Mouse (Mus musculus) small intestine, adult 2 months (tissue): ENCODE data around the gene Theg. TPM values are rescaled to one million over a fixed set of nuclear protein-coding genes. Genes with fewer than 3 reads are reported as not detected.

Source experiments
- H3K27ac ChIP-seq: fragments of 200-500 bp; 2 replicates; pipeline ENCODE4 v1.5.1; 2012; ENCODE audit warnings: low read depth, low read length, control low read depth, inconsistent platforms; ENCODE audit not compliant: insufficient read depth
- H3K27me3 ChIP-seq: fragments of 200-500 bp; 2 replicates; pipeline ENCODE4 v1.6.1; 2012; ENCODE audit warnings: mild to moderate bottlenecking, moderate library complexity, low read length, inconsistent platforms; ENCODE audit not compliant: control insufficient read depth, insufficient read depth
- H3K36me3 ChIP-seq: fragments of 200-500 bp; 2 replicates; pipeline ENCODE4 v1.6.1; 2012; ENCODE audit warnings: mild to moderate bottlenecking, low read length, control low read depth, inconsistent platforms; ENCODE audit not compliant: control insufficient read depth, insufficient read depth
- H3K4me1 ChIP-seq: fragments of 200-500 bp; 2 replicates; pipeline ENCODE4 v1.6.1; 2012; ENCODE audit warnings: low read length, inconsistent platforms, mixed read lengths; ENCODE audit not compliant: control insufficient read depth, insufficient read depth, insufficient read length
- H3K4me3 ChIP-seq: fragments of 200-500 bp; 2 replicates; pipeline ENCODE4 v1.5.1; 2012; ENCODE audit warnings: low read depth, mild to moderate bottlenecking, control low read depth, inconsistent platforms, low read length, moderate library complexity
- CTCF ChIP-seq: fragments of 200-500 bp; IDR thresholded peaks from 2 replicates; pipeline ENCODE4 v1.5.1; 2012; ENCODE audit warnings: low read depth, mild to moderate bottlenecking, control low read depth, inconsistent platforms, low read length, moderate library complexity, mixed read lengths; ENCODE audit not compliant: insufficient replicate concordance, insufficient read length; ENCODE audit errors: extremely low read depth
- POLR2A ChIP-seq: fragments of 200-500 bp; IDR thresholded peaks from 2 replicates; pipeline ENCODE4 v1.6.1; 2012; ENCODE audit warnings: low read depth, mild to moderate bottlenecking, control low read depth, inconsistent platforms, low read length, moderate library complexity
- WGBS: fragments of 180-500 bp; shearing (Covaris S2); methylation state at CpG from one replicate; pipeline ENCODE4 v1.1.7; 2018; 5-methylcytosine and 5-hydroxymethylcytosine counted together
- polyA plus RNA-seq: library from polyadenylated mRNA; depleted of rRNA; stranded (reverse); fragments of >200 nt; gene quantifications from 2 replicates; pipeline ENCODE4 v1.2.3, GENCODE M21; 2012; rRNA removed

The Theg gene
- polyA plus RNA-seq, 1 experiment: not detected

GRCm38 (mm10) chr10:79530241-79530640 lies 56.9 kb downstream of the Theg start:
- Histone ChIP-seq H3K27me3 (no peaks in the 10 kb centered on the region), H3K27ac (no peak overlapping the region), H3K36me3 (peaks cover 40% of the 10 kb centered on the region), H3K4me1 (peaks cover 28% of the 10 kb centered on the region), H3K4me3 (no peak overlapping the region)
- TF ChIP-seq POLR2A (no peak), CTCF (no peak)
- WGBS: 80% methylated on average over 8 of the region's 8 CpGs

GRCm38 (mm10) chr10:79528081-79528480 lies 59.0 kb downstream of the Theg start:
- TF ChIP-seq CTCF (no peak), POLR2A (no peak)
- whole genome bisulfite sequencing: 89% methylated on average over 3 of the region's 3 CpGs
- peaks cover 18% of the 10 kb centered on the region; the same call in 1 of the 2 replicates for H3K4me1 ChIP-seq
- peaks cover 53% of the 10 kb centered on the region for H3K36me3 ChIP-seq
- H3K27ac ChIP-seq: no peak overlapping the region
- no peak overlapping the region for H3K4me3 ChIP-seq
- no peaks in the 10 kb centered on the region for H3K27me3 ChIP-seq

GRCm38 (mm10) chr10:79527453-79527845 lies 59.7 kb downstream of the Theg start:
- H3K27ac ChIP-seq: no peak overlapping the region
- WGBS: 84% methylated on average over 6 of the region's 6 CpGs
- TF ChIP-seq CTCF (no peak), POLR2A (no peak)
- H3K4me1 ChIP-seq: peaks cover 18% of the 10 kb centered on the region; the same call in 1 of the 2 replicates
- no peak overlapping the region for H3K4me3 ChIP-seq
- no peaks in the 10 kb centered on the region for H3K27me3 ChIP-seq
- peaks cover 54% of the 10 kb centered on the region for H3K36me3 ChIP-seq

DNA sequence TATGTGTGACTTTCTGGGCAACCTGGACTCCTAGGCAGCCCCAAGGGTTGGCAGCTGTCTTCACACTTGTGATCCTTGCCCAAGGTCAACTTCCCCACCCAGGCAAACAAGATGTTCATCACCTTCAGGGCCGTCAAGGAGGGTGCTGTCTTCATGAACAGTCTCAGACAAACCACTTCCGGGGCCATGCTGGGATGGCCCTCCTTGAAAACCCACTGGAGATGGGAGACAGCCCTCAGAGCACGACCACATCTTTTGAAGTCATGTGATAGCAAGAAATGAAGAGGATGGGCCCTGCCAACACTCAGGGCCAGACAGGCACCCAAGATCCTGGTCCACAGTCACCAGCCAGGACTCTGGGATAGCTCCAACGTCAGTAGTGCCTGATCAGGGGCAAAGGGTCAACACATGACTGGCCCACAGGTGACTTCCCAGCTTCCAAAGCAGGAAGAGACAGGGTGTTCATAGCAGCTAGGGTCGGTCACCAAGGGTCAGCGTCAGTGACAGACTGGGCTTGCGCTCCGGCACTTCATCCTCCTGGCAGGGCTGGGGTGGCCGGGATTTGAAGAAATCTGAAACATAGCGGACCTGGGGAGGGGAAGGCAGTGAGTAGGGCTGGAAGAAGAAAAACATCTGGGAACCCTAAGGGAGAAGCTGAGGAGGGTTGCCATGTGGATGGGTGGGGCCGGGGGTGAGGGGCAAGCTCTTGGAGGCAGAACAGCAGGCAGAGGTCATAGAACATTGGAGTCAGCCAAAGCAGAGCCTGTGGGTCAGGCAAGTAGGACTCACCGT lies 60.3 kb downstream of the Theg start:
- Histone ChIP-seq H3K27ac (no peak overlapping the region), H3K27me3 (no peaks in the 10 kb centered on the region), H3K36me3 (peaks cover 54% of the 10 kb centered on the region), H3K4me3 (no peak overlapping the region), H3K4me1 (peaks cover 18% of the 10 kb centered on the region; the same call in 1 of the 2 replicates)
- TF ChIP-seq POLR2A (no peak), CTCF (no peak)
- 89% methylated on average over 12 of the region's 12 CpGs for WGBS

Other genes with a start within 250 kb of the Theg start
- not detected in 2 replicates for gene Vmn2r82, start 230.8 kb downstream of the Theg start, polyA plus RNA-seq
- gene Vmn2r83, start 118.6 kb downstream of the Theg start, polyA plus RNA-seq: not detected in 2 replicates
- 216 and 451 TPM in 2 replicates for gene Plpp2, start 53.5 kb downstream of the Theg start, polyA plus RNA-seq
- gene Mier2, start 32.1 kb downstream of the Theg start, polyA plus RNA-seq: 61.5 and 89.9 TPM in 2 replicates
- 0.89 and 1.0 TPM in 2 replicates for gene C2cd4c, start 26.7 kb upstream of the Theg start, polyA plus RNA-seq
- 1.6 TPM in 2 replicates for gene Shc2, start 50.6 kb upstream of the Theg start, polyA plus RNA-seq
- not detected in 2 replicates for gene Odf3l2, start 58.4 kb upstream of the Theg start, polyA plus RNA-seq
- gene Madcam1, start 77.2 kb upstream of the Theg start, polyA plus RNA-seq: 9.9 and 20.7 TPM in 2 replicates
- 76.0 and 138 TPM in 2 replicates for gene Tpgs1, start 82.0 kb upstream of the Theg start, polyA plus RNA-seq
- gene Cdc34, start 94.9 kb upstream of the Theg start, polyA plus RNA-seq: 101 and 163 TPM in 2 replicates
- 0.11 and 0.52 TPM in 2 replicates for gene Gzmm, start 101.7 kb upstream of the Theg start, polyA plus RNA-seq
- gene Bsg, start 117.2 kb upstream of the Theg start, polyA plus RNA-seq: 1,266 and 1,465 TPM in 2 replicates
- 8.3 and 19.2 TPM in 2 replicates for gene Hcn2, start 129.3 kb upstream of the Theg start, polyA plus RNA-seq
- gene Polrmt, start 159.2 kb upstream of the Theg start, polyA plus RNA-seq: 38.7 and 50.0 TPM in 2 replicates
- gene Fgf22, start 167.7 kb upstream of the Theg start, polyA plus RNA-seq: not detected in 2 replicates
- gene Rnf126, start 179.6 kb upstream of the Theg start, polyA plus RNA-seq: 130 and 222 TPM in 2 replicates
- gene Fstl3, start 189.9 kb upstream of the Theg start, polyA plus RNA-seq: 16.0 and 19.6 TPM in 2 replicates
- gene Prss57, start 203.6 kb upstream of the Theg start, polyA plus RNA-seq: 0.24 and 0.67 TPM in 2 replicates
- 13.0 and 24.0 TPM in 2 replicates for gene Palm, start 206.2 kb upstream of the Theg start, polyA plus RNA-seq
- 141 and 347 TPM in 2 replicates for gene Misp, start 233.7 kb upstream of the Theg start, polyA plus RNA-seq